Mouse (Mus musculus) heart, postnatal 0 days (tissue): ENCODE measurements at regions not wholly inside any gene's neighbourhood (a gene's known extent, or its start where the extent isn't known, plus 50 kb on each side); places are given as distances from the start of the nearest gene placed in this dataset.

Experiments
- CTCF ChIP-seq: IDR thresholded peaks from 2 replicates; pipeline ENCODE4 v1.5.1; 2016; ENCODE audit warnings: antibody characterized with exemption, control low read depth, low read depth
- EP300 ChIP-seq: IDR thresholded peaks from 2 replicates; pipeline ENCODE4 v1.6.1; 2016; ENCODE audit warnings: antibody characterized with exemption, low read depth

DNA sequence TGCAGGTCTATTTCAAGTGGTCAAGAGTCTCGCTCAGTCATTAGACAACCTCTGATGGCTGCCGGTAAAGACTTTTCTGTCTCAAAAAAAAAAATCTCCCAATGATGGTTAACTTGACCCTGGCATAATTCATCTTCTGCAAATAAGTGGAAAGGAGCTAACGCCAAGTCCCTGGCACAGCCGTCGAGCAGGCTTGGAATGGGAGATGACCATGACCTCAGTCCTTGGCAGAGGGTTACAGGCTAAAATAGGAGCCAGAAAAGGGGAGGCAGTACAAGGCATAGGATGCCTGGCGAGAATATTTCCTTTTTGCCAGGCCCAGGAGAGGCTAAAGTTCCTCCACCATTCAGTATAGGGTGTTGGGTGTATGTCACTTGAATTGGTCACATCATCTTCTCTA is 69.2 kb upstream of the Gdf10 start:
- TF ChIP-seq CTCF (no peak), EP300 (no peak)
